Mouse (Mus musculus) yolk sac, embryonic 10.5 days (tissue): ENCODE measurements around the gene Mcoln3.
A peak's percentile ranks its signal among the peaks of the same experiment; 100 is the strongest.

Source experiments
- DNase-seq: peaks from one replicate; pipeline ENCODE4 v3.0.0-alpha.2; 2017; ENCODE audit warnings: low spot score

Mcoln3 gene

GRCm38 (mm10) chr3:146174215-146174614, 57.0 kb downstream of the Mcoln3 start:
- DNase-seq = peak; percentile 82

- no peak for DNase-seq
Observed at GRCm38 (mm10) chr3:146177295-146177694, 60.0 kb downstream of the Mcoln3 start.

GRCm38 (mm10) chr3:146177748-146178582, 60.7 kb downstream of the Mcoln3 start:
- DNase-seq = peak; percentile 68

- no peak for DNase-seq
Observed at GRCm38 (mm10) chr3:146180341-146180740, 63.1 kb downstream of the Mcoln3 start.

- DNase-seq = peak; percentile 70
Observed at GRCm38 (mm10) chr3:146180986-146181385, 63.7 kb downstream of the Mcoln3 start.

- DNase-seq = peak; percentile 59
Observed at GRCm38 (mm10) chr3:146184992-146185657, 67.9 kb downstream of the Mcoln3 start.

- DNase-seq = no peak
Observed at GRCm38 (mm10) chr3:146186033-146186432, 68.8 kb downstream of the Mcoln3 start.

- DNase-seq = no peak
Observed at GRCm38 (mm10) chr3:146189933-146190332, 72.7 kb downstream of the Mcoln3 start.
